Mouse (Mus musculus) liver, adult 2 months (tissue): Measurements from ENCODE around the gene Tmem171. TPM values are rescaled to one million over a fixed set of nuclear protein-coding genes. Genes with fewer than 3 reads are reported as not detected.

ENCODE experiments used
- DNase-seq: peaks from one replicate; pipeline ENCODE4 v3.0.0-alpha.2; 2011; ENCODE audit warnings: low read depth, low spot score; ENCODE audit errors: extremely low read depth
- H3K27ac ChIP-seq: fragments of 200-500 bp; replicated peaks from 2 replicates; pipeline ENCODE4 v1.5.1; 2012; ENCODE audit warnings: low read depth, mild to moderate bottlenecking, control low read depth, inconsistent platforms, low read length; ENCODE audit not compliant: insufficient read depth
- H3K27me3 ChIP-seq: fragments of 200-500 bp; 2 replicates; pipeline ENCODE4 v1.6.1; 2012; ENCODE audit warnings: mild to moderate bottlenecking, moderate library complexity, low read length, inconsistent platforms; ENCODE audit not compliant: control insufficient read depth, insufficient read depth
- H3K36me3 ChIP-seq: fragments of 200-500 bp; 2 replicates; pipeline ENCODE4 v1.6.1; 2012; ENCODE audit warnings: low read length, inconsistent platforms; ENCODE audit not compliant: control insufficient read depth, insufficient read depth
- H3K4me1 ChIP-seq: fragments of 200-500 bp; 2 replicates; pipeline ENCODE4 v1.6.1; 2011; ENCODE audit warnings: low read length; ENCODE audit not compliant: control insufficient read depth, insufficient read depth
- H3K4me3 ChIP-seq: fragments of 200-500 bp; 2 replicates; pipeline ENCODE4 v1.5.1; 2011; ENCODE audit warnings: low read depth, mild to moderate bottlenecking, control low read depth, low read length, moderate library complexity; ENCODE audit not compliant: insufficient read depth
- H3K79me2 ChIP-seq: fragments of 200-500 bp; 2 replicates; pipeline ENCODE4 v1.6.1; 2012; ENCODE audit warnings: inconsistent platforms, mild to moderate bottlenecking, low read length, moderate library complexity; ENCODE audit not compliant: control insufficient read depth, insufficient read depth
- H3K9ac ChIP-seq: fragments of 200-500 bp; 2 replicates; pipeline ENCODE4 v1.6.1; 2012; ENCODE audit warnings: low read depth, mild to moderate bottlenecking, control low read depth, inconsistent platforms, low read length
- CTCF ChIP-seq: fragments of 200-500 bp; IDR thresholded peaks from 2 replicates; pipeline ENCODE4 v1.5.1; 2011; ENCODE audit warnings: low read depth, low read length, control low read depth
- POLR2A ChIP-seq: fragments of 200-500 bp; IDR thresholded peaks from 2 replicates; pipeline ENCODE4 v1.6.1; 2011; ENCODE audit warnings: low read length, control low read depth; ENCODE audit not compliant: insufficient read depth; ENCODE audit errors: extremely low read depth
- WGBS: fragments of 180-500 bp; shearing (Covaris S2); methylation state at CpG from one replicate; pipeline ENCODE4 v1.1.7; 2018; 5-methylcytosine and 5-hydroxymethylcytosine counted together
- polyA plus RNA-seq: library from polyadenylated mRNA; depleted of rRNA; stranded (reverse); fragments of >200 nt; gene quantifications from 2 replicates; pipeline ENCODE4 v1.2.3, GENCODE M21; 2012; rRNA removed
- total RNA-seq: library from RNA; depleted of rRNA; stranded (reverse); fragments of >200 nt; gene quantifications from 2 replicates; pipeline ENCODE4 v1.2.3, GENCODE M21; 2014; rRNA removed

The Tmem171 gene
- total RNA-seq = not detected in 2 replicates
- polyA plus RNA-seq = 0.30 and 0.38 TPM in 2 replicates

GRCm38 (mm10) chr13:98694773-98695314, at the start of gene Tmem171:
TSS of gene Tmem171 (minus strand) at chr13:98694834.
- no peaks in the 10 kb centered on the region for H3K79me2 ChIP-seq
- no peak within 1 kb of the TSS for H3K27ac ChIP-seq
- peak within 1 kb of the TSS; percentile 53; the same call in 1 of the 2 replicates for H3K4me3 ChIP-seq
- H3K4me1 ChIP-seq = peaks cover 13% of the 10 kb centered on the region
- WGBS = 7% methylated on average over 44 of the region's 44 CpGs
- no peaks in the 10 kb centered on the region for H3K27me3 ChIP-seq
- H3K9ac ChIP-seq = peak within 1 kb of the TSS; percentile 76
- DNase-seq = peak; percentile 22
- H3K36me3 ChIP-seq = no peaks in the 10 kb centered on the region
- TF ChIP-seq CTCF = no peak
- TF ChIP-seq POLR2A = no peak

GRCm38 (mm10) chr13:98743829-98744228, 49.2 kb upstream of the Tmem171 start:
- Histone ChIP-seq H3K4me1 (no peaks in the 10 kb centered on the region; the same call in 1 of the 2 replicates), H3K27ac (no peak overlapping the region), H3K36me3 (peaks cover 49% of the 10 kb centered on the region), H3K9ac (no peak overlapping the region), H3K79me2 (no peaks in the 10 kb centered on the region), H3K27me3 (no peaks in the 10 kb centered on the region), H3K4me3 (no peak overlapping the region)
- TF ChIP-seq CTCF (no peak), POLR2A (no peak)
- no peak for DNase-seq

GRCm38 (mm10) chr13:98743214-98743613, 48.6 kb upstream of the Tmem171 start:
- Histone ChIP-seq H3K27me3 (no peaks in the 10 kb centered on the region), H3K27ac (no peak overlapping the region), H3K79me2 (no peaks in the 10 kb centered on the region), H3K9ac (no peak overlapping the region), H3K4me3 (no peak overlapping the region), H3K4me1 (no peaks in the 10 kb centered on the region; the same call in 1 of the 2 replicates), H3K36me3 (peaks cover 49% of the 10 kb centered on the region)
- WGBS = 91% methylated on average over 6 of the region's 6 CpGs
- TF ChIP-seq POLR2A (no peak), CTCF (no peak)
- DNase-seq = no peak

GRCm38 (mm10) chr13:98738213-98738612, 43.6 kb upstream of the Tmem171 start:
- 90% methylated on average over 2 of the region's 2 CpGs for WGBS
- no peak for DNase-seq
- H3K27ac ChIP-seq = no peak overlapping the region
- H3K4me1 ChIP-seq = no peaks in the 10 kb centered on the region; the same call in 1 of the 2 replicates
- peaks cover 39% of the 10 kb centered on the region for H3K36me3 ChIP-seq
- no peak overlapping the region for H3K9ac ChIP-seq
- H3K79me2 ChIP-seq = no peaks in the 10 kb centered on the region
- no peak overlapping the region for H3K4me3 ChIP-seq
- H3K27me3 ChIP-seq = no peaks in the 10 kb centered on the region
- no peak for TF ChIP-seq POLR2A
- TF ChIP-seq CTCF = no peak

- no peak for DNase-seq
Measured at GRCm38 (mm10) chr13:98733292-98733691, 38.7 kb upstream of the Tmem171 start.

More at GRCm38 (mm10) chr13:98733292-98733691, 38.7 kb upstream of the Tmem171 start:
- Histone ChIP-seq H3K9ac (no peak overlapping the region), H3K27me3 (no peaks in the 10 kb centered on the region), H3K36me3 (peaks cover 55% of the 10 kb centered on the region), H3K4me3 (no peak overlapping the region), H3K79me2 (no peaks in the 10 kb centered on the region), H3K27ac (no peak overlapping the region), H3K4me1 (no peaks in the 10 kb centered on the region)
- no peak for TF ChIP-seq POLR2A
- no peak for TF ChIP-seq CTCF
- WGBS = 81% methylated on average over 3 of the region's 3 CpGs
